Mouse (Mus musculus) limb, embryonic 15.5 days (tissue): Measurements from ENCODE around the gene Edil3. TPM values are rescaled to one million over a fixed set of nuclear protein-coding genes. Genes with fewer than 3 reads are reported as not detected.

Source experiments
- ATAC-seq: fragments of 200-750 bp; cut with Nextera tagmentation; 2 replicates; pipeline ENCODE4 v1.8.0; 2017; ENCODE audit warnings: low read depth, moderate TSS enrichment; ENCODE audit not compliant: insufficient number of reproducible peaks, low FRiP score, low TSS enrichment
- H3K27ac ChIP-seq: fragments of 300-500 bp; sonication (generic); 2 replicates; pipeline ENCODE4 v1.5.1; 2015; ENCODE audit warnings: moderate library complexity, mild to moderate bottlenecking, inconsistent platforms
- H3K27me3 ChIP-seq: fragments of 300-500 bp; sonication (generic); 2 replicates; pipeline ENCODE4 v1.6.1; 2015; ENCODE audit warnings: inconsistent platforms
- H3K36me3 ChIP-seq: fragments of 300-500 bp; sonication (generic); 2 replicates; pipeline ENCODE4 v1.6.1; 2015; ENCODE audit warnings: inconsistent platforms
- H3K4me1 ChIP-seq: fragments of 300-500 bp; sonication (generic); 2 replicates; pipeline ENCODE4 v1.6.1; 2015; ENCODE audit warnings: inconsistent platforms
- H3K4me2 ChIP-seq: fragments of 300-500 bp; sonication (generic); 2 replicates; pipeline ENCODE4 v1.6.1; 2015; ENCODE audit warnings: mild to moderate bottlenecking, inconsistent platforms
- H3K4me3 ChIP-seq: fragments of 300-500 bp; sonication (generic); 2 replicates; pipeline ENCODE4 v1.5.1; 2015; ENCODE audit warnings: mild to moderate bottlenecking, inconsistent platforms
- H3K9ac ChIP-seq: fragments of 300-500 bp; sonication (generic); 2 replicates; pipeline ENCODE4 v1.6.1; 2015; ENCODE audit warnings: inconsistent platforms
- H3K9me3 ChIP-seq: fragments of 300-500 bp; sonication (generic); 2 replicates; pipeline ENCODE4 v1.6.1; 2016; ENCODE audit warnings: inconsistent platforms
- WGBS: fragments of 180-500 bp; shearing (Covaris S2); methylation state at CpG from one replicate; pipeline ENCODE4 v1.1.7; 2015; 5-methylcytosine and 5-hydroxymethylcytosine counted together
- polyA plus RNA-seq: library from polyadenylated mRNA; unstranded; fragments of >200 nt; fragmentation: Nextera tagmentation; extraction: Ambion mirVana; gene quantifications from 2 replicates; pipeline ENCODE4 v1.2.1, GENCODE M21; 2015

Gene Edil3
- polyA plus RNA-seq, 1 experiment from 2014 or later, result 10.5 TPM

DNA sequence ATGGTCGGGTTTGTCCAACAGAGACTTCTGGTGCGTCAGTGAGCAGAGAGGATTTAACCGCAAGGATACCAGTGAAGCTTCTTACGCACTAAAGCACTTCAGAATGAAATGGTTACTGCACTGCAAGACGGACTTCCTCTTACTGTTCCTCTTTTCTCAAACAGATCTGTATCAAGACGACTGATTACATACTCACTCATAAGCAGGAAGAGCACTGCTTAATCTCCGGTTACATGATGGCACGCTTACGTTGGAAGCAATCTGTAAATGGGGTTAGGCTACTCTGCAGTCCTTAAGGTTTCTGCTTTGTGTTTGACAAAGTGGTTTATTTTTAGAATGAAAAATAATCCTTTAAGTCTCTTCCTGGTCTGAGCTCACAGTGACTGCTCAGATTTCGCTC is 7.1 kb downstream of the Edil3 start:
- H3K9me3 ChIP-seq, result no peaks in the 10 kb centered on the region
- H3K27ac ChIP-seq, result no peak overlapping the region; the same call in 1 of the 2 replicates
- no peaks in the 10 kb centered on the region for H3K36me3 ChIP-seq
- H3K27me3 ChIP-seq, result no peaks in the 10 kb centered on the region
- H3K4me3 ChIP-seq, result no peak overlapping the region
- WGBS, result 55% methylated on average over 10 of the region's 10 CpGs
- H3K4me2 ChIP-seq, result no peak overlapping the region
- no peak for ATAC-seq
- H3K9ac ChIP-seq, result no peak overlapping the region
- H3K4me1 ChIP-seq, result no peaks in the 10 kb centered on the region

DNA sequence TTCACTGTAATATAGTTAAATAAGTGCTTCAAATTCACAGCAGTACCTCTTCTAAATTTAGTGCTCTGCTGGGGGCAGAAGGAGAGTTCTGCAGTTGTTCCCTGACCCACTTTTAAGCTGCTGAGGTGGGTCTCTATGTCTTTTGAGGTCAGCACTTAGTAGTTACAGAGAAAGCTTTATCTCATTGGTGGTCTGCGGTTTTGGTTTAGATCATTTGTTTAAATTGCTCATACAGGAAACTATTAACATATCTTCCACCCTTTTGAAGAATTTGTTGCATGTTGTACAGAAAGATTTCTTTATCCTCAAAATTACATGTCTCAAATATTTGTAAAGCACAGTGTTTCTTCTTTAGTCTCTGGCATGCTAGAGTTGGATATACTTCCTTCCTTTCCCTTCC is 12.5 kb downstream of the Edil3 start:
- ATAC-seq, result no peak
- H3K4me1 ChIP-seq, result no peaks in the 10 kb centered on the region
- no peaks in the 10 kb centered on the region for H3K9me3 ChIP-seq
- no peak overlapping the region for H3K9ac ChIP-seq
- no peak overlapping the region for H3K4me3 ChIP-seq
- 78% methylated on average over 1 of the region's 1 CpGs for WGBS
- H3K27me3 ChIP-seq, result no peaks in the 10 kb centered on the region
- no peak overlapping the region for H3K4me2 ChIP-seq
- H3K27ac ChIP-seq, result no peak overlapping the region
- H3K36me3 ChIP-seq, result no peaks in the 10 kb centered on the region

DNA sequence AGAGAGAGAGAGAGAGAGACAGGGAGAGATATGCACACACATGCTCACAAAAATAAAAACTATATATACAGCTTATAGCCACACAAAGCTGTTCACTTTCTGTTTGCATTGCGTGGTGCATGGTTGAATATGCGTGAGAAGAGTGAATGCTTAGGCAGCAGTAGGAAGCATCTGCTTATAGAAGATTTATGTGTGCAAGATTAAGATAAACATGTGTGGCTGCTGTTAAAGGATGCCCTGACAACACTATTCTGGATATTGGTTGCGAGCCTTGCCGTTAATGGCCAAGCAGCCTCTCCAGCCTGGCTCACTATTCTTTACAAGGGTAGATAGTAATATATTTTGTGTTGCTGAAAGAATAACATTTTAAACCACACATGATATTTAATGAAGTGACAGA is 28.5 kb downstream of the Edil3 start:
- Histone ChIP-seq H3K4me1 (no peaks in the 10 kb centered on the region), H3K9ac (no peak overlapping the region), H3K27me3 (no peaks in the 10 kb centered on the region), H3K4me3 (no peak overlapping the region), H3K4me2 (no peak overlapping the region), H3K9me3 (no peaks in the 10 kb centered on the region), H3K27ac (no peak overlapping the region), H3K36me3 (no peaks in the 10 kb centered on the region)
- no peak for ATAC-seq
- WGBS, result 74% methylated on average over 4 of the region's 4 CpGs

DNA sequence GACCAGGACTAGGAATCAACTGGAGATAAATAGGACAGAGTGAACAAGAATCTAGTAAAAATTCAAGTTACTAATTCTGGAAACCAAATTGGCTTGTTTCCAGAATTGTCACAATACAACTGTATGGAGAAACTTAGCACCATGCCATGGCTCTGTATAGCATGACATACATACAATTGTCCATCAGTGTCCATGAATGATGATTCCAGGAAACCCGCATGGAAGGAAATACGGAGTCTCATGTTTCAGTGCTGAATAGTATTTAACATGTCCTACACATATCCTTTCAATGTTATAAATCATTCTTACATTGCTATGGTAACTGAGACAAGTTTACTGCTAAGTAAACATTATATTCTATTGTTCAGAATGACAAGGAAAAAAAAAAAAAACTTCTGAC is 58.7 kb downstream of the Edil3 start:
- no peak for ATAC-seq
- Histone ChIP-seq H3K9ac (no peak overlapping the region), H3K27me3 (no peaks in the 10 kb centered on the region), H3K4me2 (no peak overlapping the region), H3K36me3 (no peaks in the 10 kb centered on the region), H3K27ac (no peak overlapping the region), H3K9me3 (no peaks in the 10 kb centered on the region), H3K4me3 (no peak overlapping the region), H3K4me1 (no peaks in the 10 kb centered on the region)
- WGBS, result 81% methylated on average over 2 of the region's 2 CpGs

DNA sequence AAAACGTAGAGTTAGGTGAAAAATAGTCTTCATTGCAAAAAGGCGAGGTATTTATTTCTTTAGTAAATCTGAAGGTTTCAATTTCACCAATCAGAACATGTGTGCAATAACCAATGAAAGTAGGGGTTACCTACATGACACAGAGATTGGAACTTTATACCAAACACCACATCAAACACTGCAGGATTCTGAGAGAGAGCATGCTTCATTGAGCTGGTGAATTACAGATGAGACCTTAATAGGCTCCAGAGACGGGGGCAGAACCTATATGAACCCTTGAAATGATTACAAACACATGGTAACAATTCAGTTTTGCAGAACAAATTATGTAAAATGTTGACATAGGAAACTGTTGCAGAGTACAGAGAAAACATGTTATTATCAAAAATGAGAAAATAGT is 69.5 kb downstream of the Edil3 start:
- Histone ChIP-seq H3K4me3 (no peak overlapping the region), H3K4me1 (no peaks in the 10 kb centered on the region), H3K4me2 (no peak overlapping the region), H3K9me3 (no peaks in the 10 kb centered on the region), H3K9ac (no peak overlapping the region), H3K36me3 (no peaks in the 10 kb centered on the region), H3K27me3 (no peaks in the 10 kb centered on the region), H3K27ac (no peak overlapping the region)
- 45% methylated on average over 3 of the region's 3 CpGs for WGBS
- no peak for ATAC-seq

DNA sequence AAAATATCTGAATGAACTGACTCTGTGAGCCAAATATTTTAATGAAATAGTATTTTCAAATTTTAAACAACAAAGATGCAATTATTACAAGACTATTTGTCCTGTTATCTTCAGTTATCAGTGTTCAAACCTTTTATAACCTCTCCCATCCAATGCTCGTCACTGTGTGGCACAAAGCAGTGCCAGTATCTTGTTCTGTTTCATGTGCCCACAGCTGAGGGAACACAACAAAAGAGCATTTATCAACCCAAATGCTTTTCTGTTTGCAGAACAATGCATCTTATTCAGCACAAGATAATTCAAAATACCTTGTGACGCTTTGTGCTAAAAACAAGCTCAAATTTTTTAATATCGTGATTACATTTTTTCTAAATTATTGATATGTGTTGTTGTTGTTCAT is 78.8 kb downstream of the Edil3 start:
- ATAC-seq, result no peak
- 92% methylated on average over 3 of the region's 3 CpGs for WGBS
- Histone ChIP-seq H3K4me2 (no peak overlapping the region), H3K9me3 (no peaks in the 10 kb centered on the region), H3K4me3 (no peak overlapping the region), H3K36me3 (no peaks in the 10 kb centered on the region), H3K9ac (no peak overlapping the region), H3K27me3 (no peaks in the 10 kb centered on the region), H3K27ac (no peak overlapping the region), H3K4me1 (no peaks in the 10 kb centered on the region)

DNA sequence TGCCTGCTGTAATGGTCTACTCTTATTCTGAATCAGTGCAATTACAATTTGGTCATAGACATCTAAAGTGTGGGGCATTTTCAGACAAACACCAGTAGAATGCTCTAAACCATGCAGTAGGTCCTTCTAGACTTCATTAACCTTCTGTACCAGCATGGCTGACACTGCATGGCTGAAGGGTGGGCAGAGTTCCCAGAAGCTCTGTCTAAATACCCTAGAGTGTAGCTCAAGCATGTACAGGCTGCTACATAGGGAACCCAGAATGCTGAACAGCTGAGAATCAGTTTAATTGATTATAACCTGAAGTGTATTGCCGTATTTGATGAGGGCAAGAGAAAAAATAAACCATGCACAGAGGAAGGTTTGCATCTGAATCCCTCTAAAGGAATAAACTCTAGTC is 86.1 kb downstream of the Edil3 start:
- H3K27ac ChIP-seq, result no peak overlapping the region
- H3K9ac ChIP-seq, result no peak overlapping the region
- no peak overlapping the region for H3K4me2 ChIP-seq
- H3K4me3 ChIP-seq, result no peak overlapping the region
- H3K36me3 ChIP-seq, result no peaks in the 10 kb centered on the region
- no peaks in the 10 kb centered on the region for H3K9me3 ChIP-seq
- no peaks in the 10 kb centered on the region for H3K27me3 ChIP-seq
- no peak for ATAC-seq
- H3K4me1 ChIP-seq, result no peaks in the 10 kb centered on the region
- 66% methylated on average over 1 of the region's 1 CpGs for WGBS

DNA sequence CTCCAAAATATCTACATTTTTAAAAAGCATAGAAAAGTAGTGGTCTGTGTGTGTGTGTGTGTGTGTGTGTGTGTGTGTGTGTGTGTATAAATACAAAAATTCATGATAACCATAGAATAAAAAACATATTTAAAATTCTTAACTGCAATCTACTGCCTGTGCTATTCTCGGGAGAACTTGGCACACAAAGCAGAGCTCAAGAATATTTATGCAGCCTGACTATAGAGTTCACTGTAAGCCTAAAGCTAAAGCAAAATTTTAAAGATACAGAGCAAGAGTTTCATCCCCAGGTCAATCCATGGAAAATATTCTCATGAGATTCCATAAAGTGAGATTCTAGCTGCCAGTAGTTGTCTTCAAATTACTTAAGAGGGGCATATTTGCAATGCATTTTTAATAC is 86.9 kb downstream of the Edil3 start:
- H3K4me3 ChIP-seq, result no peak overlapping the region
- 60% methylated on average over 1 of the region's 1 CpGs for WGBS
- H3K4me1 ChIP-seq, result no peaks in the 10 kb centered on the region
- H3K9me3 ChIP-seq, result no peaks in the 10 kb centered on the region
- no peaks in the 10 kb centered on the region for H3K27me3 ChIP-seq
- no peaks in the 10 kb centered on the region for H3K36me3 ChIP-seq
- no peak overlapping the region for H3K27ac ChIP-seq
- no peak overlapping the region for H3K4me2 ChIP-seq
- H3K9ac ChIP-seq, result no peak overlapping the region
- no peak for ATAC-seq

DNA sequence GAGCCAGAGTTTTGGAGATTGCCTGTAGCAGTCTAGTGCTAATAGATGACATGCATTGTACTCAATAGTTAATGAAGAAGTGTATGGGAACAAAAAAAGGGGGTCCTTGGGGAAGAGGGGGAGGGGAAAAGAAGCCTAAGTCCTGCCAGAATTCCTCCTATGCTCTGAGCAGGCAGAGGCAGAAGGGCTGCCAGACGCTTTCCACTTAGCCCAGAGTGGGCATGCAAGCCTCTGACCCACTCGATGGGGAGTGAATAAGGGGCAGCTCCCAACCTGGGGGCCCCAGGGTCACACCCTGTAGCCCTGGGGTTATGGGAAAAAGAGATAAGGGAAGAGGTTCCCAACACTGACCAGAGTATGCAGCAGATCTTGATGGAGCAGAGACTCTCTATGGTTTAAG is 95.2 kb downstream of the Edil3 start:
- H3K9ac ChIP-seq, result no peak overlapping the region
- no peaks in the 10 kb centered on the region for H3K4me1 ChIP-seq
- whole genome bisulfite sequencing, result 55% methylated on average over 2 of the region's 2 CpGs
- H3K36me3 ChIP-seq, result no peaks in the 10 kb centered on the region
- no peak overlapping the region for H3K4me2 ChIP-seq
- no peak overlapping the region for H3K27ac ChIP-seq
- no peaks in the 10 kb centered on the region for H3K27me3 ChIP-seq
- no peak for ATAC-seq
- no peak overlapping the region for H3K4me3 ChIP-seq
- H3K9me3 ChIP-seq, result no peaks in the 10 kb centered on the region

DNA sequence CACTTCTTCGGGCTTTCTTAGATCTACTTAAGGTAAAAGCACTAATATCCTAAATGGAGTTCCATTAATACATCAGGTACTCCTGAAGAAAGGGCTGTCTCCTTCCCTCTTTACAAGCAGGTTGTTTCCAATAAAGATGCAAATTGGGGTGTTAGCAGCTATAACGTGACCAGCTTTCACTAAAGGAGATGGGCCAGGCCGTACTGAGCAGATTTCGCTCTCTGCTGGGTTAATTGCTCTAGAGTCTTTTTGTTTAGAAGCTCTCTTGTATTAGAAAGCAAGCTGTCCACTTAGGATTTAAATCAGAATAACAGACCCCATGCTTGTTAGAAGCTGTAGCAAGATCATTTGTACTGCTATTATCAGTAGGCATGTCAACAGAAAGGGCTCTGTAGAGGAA is 108.4 kb downstream of the Edil3 start:
- Histone ChIP-seq H3K4me3 (no peak overlapping the region), H3K9me3 (no peaks in the 10 kb centered on the region), H3K9ac (no peak overlapping the region), H3K27ac (no peak overlapping the region), H3K4me2 (no peak overlapping the region), H3K36me3 (no peaks in the 10 kb centered on the region), H3K27me3 (no peaks in the 10 kb centered on the region), H3K4me1 (no peaks in the 10 kb centered on the region)
- ATAC-seq, result no peak
- 73% methylated on average over 4 of the region's 4 CpGs for WGBS

DNA sequence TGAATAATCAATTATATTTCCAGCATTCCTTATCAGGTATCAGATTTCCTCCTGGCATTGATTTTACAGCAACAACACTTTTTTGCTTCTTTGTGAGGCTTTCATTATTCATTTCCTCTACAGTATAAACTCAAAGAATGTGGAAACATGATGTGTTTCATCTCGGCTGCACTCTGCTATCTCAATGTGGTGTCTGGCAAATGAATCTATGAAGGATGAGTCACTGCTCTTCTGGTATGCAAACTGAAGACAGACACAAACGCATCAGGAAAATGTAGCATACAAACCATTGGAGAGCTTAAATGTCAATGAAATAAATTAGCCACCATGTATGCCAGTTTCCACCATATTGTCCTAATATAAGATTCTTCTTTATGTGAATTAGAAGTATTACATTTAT is 117.3 kb downstream of the Edil3 start:
- H3K4me1 ChIP-seq, result no peaks in the 10 kb centered on the region
- no peaks in the 10 kb centered on the region for H3K9me3 ChIP-seq
- WGBS, result 57% methylated on average over 2 of the region's 2 CpGs
- H3K9ac ChIP-seq, result no peak overlapping the region
- no peak overlapping the region for H3K27ac ChIP-seq
- no peak overlapping the region for H3K4me2 ChIP-seq
- H3K36me3 ChIP-seq, result no peaks in the 10 kb centered on the region
- no peak overlapping the region for H3K4me3 ChIP-seq
- no peak for ATAC-seq
- H3K27me3 ChIP-seq, result no peaks in the 10 kb centered on the region

DNA sequence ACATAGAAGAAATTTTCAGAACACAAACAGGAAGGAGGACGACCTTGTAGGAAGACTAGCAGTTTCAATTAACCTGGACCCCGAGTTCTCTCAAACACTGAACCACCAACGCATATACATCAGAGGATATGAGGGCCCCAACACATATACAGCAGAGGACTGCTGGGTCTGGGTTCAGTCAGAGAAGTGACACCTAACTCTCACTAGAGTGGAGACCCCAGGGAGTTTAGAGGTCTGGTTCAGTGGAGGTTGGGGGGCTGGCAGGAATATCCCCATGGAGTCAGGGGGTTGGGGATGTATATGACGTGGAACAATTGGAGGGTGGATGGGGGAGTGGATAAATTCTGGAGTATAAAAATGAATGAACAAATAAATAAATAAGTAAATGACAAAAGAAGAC is 151.1 kb downstream of the Edil3 start:
- 74% methylated on average over 4 of the region's 4 CpGs for WGBS

DNA sequence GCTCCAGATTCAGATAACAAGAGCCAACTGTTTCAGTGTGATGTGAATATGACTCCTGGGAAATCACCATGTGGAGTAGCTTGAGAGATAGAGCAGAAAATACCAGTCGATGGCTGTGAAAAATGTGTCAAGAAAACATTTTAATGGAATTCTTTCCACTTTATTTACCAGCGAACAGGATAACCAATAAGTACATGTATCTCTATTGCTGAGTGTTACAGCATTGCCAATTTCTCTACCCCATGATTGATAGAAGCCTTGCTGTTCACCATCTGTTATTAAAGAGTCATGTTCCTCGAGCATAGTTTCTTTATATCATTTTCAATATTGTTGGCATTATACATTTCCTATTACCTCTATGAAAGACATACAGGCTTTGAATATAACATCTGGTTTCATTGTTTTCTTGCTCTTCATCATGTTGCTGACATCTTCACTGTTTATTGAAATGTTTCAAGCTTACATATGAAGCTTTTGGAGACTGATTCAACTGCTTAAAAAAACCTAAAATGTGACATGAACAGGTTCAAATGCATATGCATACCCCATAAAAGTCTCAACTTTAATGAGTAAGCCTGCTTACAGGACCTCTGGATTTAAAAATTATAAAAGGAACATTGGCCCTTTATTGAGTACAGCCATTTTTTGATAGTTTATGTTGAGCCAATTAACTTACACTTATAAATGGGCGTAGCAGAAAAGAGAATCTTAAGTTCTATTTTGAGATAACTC is 186.6 kb downstream of the Edil3 start:
- no peak overlapping the region for H3K4me3 ChIP-seq

More for the DNA sequence above, 151.1 kb downstream of the Edil3 start:
- no peak for ATAC-seq
- H3K4me2 ChIP-seq, result no peak overlapping the region
- H3K27ac ChIP-seq, result no peak overlapping the region
- no peaks in the 10 kb centered on the region for H3K4me1 ChIP-seq
- no peaks in the 10 kb centered on the region for H3K9me3 ChIP-seq
- no peaks in the 10 kb centered on the region for H3K27me3 ChIP-seq
- no peak overlapping the region for H3K9ac ChIP-seq
- no peak overlapping the region for H3K4me3 ChIP-seq
- no peaks in the 10 kb centered on the region for H3K36me3 ChIP-seq

More for the DNA sequence above, 186.6 kb downstream of the Edil3 start:
- Histone ChIP-seq H3K4me1 (no peaks in the 10 kb centered on the region), H3K27me3 (no peaks in the 10 kb centered on the region), H3K36me3 (no peaks in the 10 kb centered on the region), H3K9ac (no peak overlapping the region), H3K27ac (no peak overlapping the region), H3K4me2 (no peak overlapping the region), H3K9me3 (no peaks in the 10 kb centered on the region)
- WGBS, result 66% methylated on average over 4 of the region's 4 CpGs
- ATAC-seq, result no peak
